Mouse (Mus musculus): ENCODE results near the gene Plxnc1.

The Plxnc1 gene

GRCm38 (mm10) chr10:94916610-94917009, 28.0 kb downstream of the Plxnc1 start:
- no peak for TF ChIP-seq GATA4 (IDR thresholded peaks at IDR 0.05; ENCODE audit: insufficient replicate concordance, low read length)

DNA sequence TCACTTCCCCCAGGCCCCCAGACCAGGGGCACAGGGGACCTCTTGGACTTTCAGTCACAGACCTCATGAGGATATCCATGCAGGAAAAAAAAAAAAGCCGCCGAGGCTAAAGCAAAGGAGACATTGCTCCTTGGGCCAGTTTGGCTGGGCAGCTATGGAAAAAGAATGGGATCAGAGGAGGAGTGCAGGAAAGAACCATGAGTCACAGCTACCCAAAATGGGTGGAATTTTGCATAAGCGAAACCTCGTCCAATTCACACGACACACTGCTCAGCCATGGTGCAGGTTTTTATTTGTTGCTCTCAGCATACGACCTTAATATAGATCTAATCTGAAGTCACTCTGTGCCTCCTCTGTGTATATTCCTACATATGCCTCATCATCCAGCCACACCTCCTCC, 28.9 kb downstream of the Plxnc1 start:
- TF ChIP-seq GATA4 (IDR thresholded peaks at IDR 0.05; ENCODE audit: insufficient replicate concordance, low read length), result no peak

GRCm38 (mm10) chr10:94914081-94914480, 30.6 kb downstream of the Plxnc1 start:
- no peak for TF ChIP-seq GATA4 (IDR thresholded peaks at IDR 0.05; ENCODE audit: insufficient replicate concordance, low read length)

DNA sequence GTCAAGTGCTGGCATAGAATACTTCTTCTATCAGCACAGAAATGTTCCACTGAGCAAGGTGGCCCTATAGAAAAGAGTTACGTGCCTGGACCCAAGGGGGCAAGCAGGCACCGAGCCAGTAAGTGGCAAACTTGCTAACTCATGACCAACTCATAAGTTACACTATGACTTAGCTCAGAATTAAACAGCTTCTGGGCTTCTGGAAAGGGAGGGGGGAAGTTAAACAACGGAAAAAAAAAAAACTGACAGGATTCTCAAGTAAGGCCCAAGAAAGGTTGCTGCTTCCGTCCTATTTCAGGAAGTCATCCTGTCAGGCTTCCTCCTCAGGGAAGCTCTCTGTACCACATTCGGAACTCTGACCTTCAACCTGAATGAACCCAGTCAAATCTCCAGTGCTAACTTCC, 31.3 kb downstream of the Plxnc1 start:
- peak; percentile 81 for TF ChIP-seq GATA4 (IDR thresholded peaks at IDR 0.05; ENCODE audit: insufficient replicate concordance, low read length)

DNA sequence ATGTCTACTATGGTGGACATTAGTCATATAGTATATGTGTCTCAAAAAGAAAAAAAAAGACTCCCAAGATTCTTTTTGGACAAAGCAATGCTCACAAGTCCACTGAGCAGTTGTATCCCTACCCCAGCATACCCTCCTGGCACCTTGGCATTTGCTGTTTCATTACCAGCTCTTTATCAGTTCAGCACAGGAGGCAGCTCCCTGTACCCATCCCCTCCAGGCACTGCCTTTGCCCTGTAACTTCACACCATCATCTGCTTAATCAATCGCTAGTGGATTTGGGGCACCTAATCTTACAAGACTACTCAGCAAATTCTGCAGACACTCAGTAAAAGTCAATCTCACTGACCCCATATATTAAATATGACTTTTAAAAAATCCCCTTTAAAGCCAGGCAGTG, 32.1 kb downstream of the Plxnc1 start:
- TF ChIP-seq GATA4 (IDR thresholded peaks at IDR 0.05; ENCODE audit: insufficient replicate concordance, low read length), result no peak

DNA sequence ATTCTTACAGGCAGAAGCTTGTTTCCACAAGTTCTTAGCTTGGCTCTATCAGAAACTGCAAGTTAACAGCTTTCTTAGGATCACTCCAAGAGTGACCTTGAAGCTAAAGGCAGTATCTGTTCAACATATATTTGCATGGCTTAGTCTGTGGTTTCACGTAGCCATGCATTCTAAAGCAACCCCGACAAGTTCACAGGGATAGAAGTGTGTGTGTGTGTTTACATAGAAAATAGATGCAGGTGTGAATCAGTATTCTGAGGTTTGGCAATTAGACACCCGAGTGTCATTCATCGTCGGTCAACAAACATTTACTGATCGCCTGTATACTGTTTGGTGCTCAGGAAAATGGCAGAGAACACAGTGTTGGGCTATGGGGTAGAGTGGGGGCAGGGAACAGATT, 33.5 kb downstream of the Plxnc1 start:
- no peak for TF ChIP-seq GATA4 (IDR thresholded peaks at IDR 0.05; ENCODE audit: insufficient replicate concordance, low read length)

DNA sequence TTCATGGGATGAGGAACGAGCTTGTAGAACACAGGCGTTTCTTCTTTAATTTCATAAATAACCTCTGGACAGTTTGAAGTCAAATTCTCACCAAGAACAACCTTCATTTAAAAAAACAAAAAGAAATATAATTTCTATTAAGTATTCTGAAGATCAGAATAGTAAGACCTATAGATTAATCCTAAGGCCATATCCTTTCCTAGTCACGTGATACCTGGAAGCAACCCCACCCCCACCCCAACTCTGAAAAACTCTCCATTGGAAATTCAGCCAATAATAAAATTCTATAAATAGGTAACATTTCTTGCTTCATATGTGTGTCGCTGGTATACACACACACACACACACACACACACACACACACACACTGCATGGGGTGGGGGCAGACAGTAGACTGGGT, 34.1 kb downstream of the Plxnc1 start:
- no peak for TF ChIP-seq GATA4 (IDR thresholded peaks at IDR 0.05; ENCODE audit: insufficient replicate concordance, low read length)

DNA sequence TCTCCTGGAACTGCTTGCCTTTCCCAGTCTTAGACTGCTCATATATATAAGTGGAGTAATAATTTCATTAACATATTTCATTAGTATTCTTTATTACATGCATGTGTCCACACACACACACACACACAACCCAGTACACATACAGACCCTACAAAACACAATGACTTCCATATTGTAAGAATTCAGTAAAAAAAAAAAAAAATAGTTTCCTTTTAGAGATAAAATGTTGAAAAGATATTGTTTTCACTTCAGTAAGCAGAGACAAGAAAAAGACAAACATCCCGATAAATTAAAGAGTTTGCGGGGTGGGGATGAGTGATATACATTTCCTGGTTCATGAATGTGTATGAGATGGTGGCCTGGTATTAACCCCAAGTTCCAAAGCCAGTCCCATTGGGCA, 34.8 kb downstream of the Plxnc1 start:
- TF ChIP-seq GATA4 (IDR thresholded peaks at IDR 0.05; ENCODE audit: insufficient replicate concordance, low read length), result no peak

- TF ChIP-seq GATA4 (IDR thresholded peaks at IDR 0.05; ENCODE audit: insufficient replicate concordance, low read length), result no peak
Measured at GRCm38 (mm10) chr10:94908976-94909717, 35.5 kb downstream of the Plxnc1 start.

- no peak for TF ChIP-seq GATA4 (IDR thresholded peaks at IDR 0.05; ENCODE audit: insufficient replicate concordance, low read length)
Measured at GRCm38 (mm10) chr10:94905689-94906473, 38.8 kb downstream of the Plxnc1 start.

GRCm38 (mm10) chr10:94905219-94905618, 39.4 kb downstream of the Plxnc1 start:
- TF ChIP-seq GATA4 (IDR thresholded peaks at IDR 0.05; ENCODE audit: insufficient replicate concordance, low read length), result no peak

DNA sequence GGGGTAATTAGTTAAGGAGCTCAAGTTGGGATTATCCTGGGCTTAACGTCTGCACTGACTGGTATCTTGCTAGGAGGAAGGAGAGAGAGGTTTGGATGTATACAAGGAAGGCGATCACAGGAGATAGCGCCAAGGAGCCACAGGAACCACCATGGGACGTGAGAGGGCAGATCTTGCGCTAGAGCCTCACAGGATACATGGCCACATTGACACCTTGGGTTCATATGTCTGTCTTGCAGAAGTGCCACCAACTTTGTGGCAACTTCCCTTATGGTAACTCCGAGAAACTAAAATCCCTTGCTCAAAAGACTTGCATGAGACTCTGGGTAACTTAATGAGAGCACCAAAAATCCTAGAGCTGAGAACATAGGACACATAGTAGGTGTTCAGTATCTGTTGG, 47.7 kb downstream of the Plxnc1 start:
- no peak for TF ChIP-seq GATA4 (IDR thresholded peaks at IDR 0.05; ENCODE audit: insufficient replicate concordance, low read length)

- TF ChIP-seq GATA4 (IDR thresholded peaks at IDR 0.05; ENCODE audit: insufficient replicate concordance, low read length), result no peak
Measured at GRCm38 (mm10) chr10:94896311-94896710, 48.3 kb downstream of the Plxnc1 start.

DNA sequence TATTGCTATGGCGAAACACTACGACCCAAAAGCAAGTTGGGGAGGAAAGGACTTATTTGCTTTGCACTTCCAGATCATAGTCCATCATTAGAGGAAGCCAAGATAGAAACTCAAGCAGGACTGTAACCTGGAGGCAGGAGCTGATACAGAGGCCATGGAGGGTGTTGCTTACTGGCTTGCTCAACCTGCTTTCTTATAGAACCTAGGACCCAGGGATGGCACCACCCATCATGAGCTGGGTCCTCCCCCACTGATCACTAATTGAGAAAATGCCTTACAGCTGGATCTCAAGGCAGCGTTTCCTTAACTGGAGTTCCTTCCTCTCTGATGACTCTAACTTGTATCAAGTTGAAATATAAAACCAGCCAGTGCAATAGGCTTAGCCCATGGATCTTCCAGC, 48.8 kb downstream of the Plxnc1 start:
- TF ChIP-seq GATA4 (IDR thresholded peaks at IDR 0.05; ENCODE audit: insufficient replicate concordance, low read length), result no peak

DNA sequence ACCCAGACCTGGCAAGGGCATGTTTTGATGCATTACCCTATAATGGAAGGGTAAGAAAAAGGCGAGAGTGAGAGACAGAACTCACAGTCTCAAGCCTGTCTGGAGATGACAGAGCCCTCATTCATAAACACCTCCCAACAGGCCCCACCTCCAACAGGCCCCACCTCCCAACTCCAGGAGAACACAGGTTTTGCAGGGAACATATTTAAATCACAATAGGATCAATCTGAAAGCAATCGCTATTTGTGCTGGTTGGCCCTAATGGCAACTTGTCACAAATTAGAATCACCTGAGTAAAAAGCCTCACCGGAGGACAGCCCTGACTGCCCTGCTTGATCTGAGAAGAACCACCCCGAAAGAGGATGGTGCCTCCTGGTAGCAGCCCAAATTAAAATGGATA, 54.9 kb downstream of the Plxnc1 start:
- no peak for TF ChIP-seq GATA4 (IDR thresholded peaks at IDR 0.05; ENCODE audit: insufficient replicate concordance, low read length)

GRCm38 (mm10) chr10:94883216-94883615, 61.4 kb downstream of the Plxnc1 start:
- no peak for TF ChIP-seq GATA4 (IDR thresholded peaks at IDR 0.05; ENCODE audit: insufficient replicate concordance, low read length)

Data from liver, adult (tissue).